In the genomic region with DNA sequence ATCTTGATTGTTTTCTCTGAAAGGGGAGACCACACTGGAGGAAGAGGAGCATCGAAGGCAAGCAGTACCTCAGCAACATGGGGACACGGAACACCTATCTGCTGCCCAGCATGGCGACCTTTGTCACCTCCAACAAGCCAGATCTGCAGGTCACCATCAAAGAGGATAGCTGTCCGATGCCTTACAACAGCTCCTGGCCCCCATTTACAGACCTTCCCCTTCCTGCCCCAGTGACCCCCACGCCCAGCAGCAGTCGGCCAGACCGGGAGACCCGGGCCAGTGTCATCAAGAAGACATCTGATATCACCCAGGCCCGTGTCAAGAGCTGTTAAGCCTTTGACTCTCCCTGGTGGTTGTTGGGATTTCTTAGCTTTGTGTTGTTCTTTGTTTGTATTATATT, we compare ENCODE assay signal across 10 mouse cellular contexts.
DNase-seq lines count a peak whose midpoint lies in the region; ATAC-seq and TF ChIP-seq lines count a peak whose summit lies in the region.
"Had no signal": no experiment of that assay in that cellular context is flagged by ENCODE, and none has a peak within 500 bp of the region (broad histone marks: within the 10 kb centered on the region; RNA-seq: fewer than 3 reads in every experiment).

No protein-coding gene starts in this region.

- H3K9me3 ChIP-seq in hindbrain, embryonic 13.5 days = no peaks in the 10 kb centered on the region
- no peaks in the 10 kb centered on the region for H3K9me3 ChIP-seq in hindbrain, embryonic 16.5 days (ENCODE audit: control insufficient read depth, low read length)
- no peaks in the 10 kb centered on the region for H3K9me3 ChIP-seq in megakaryocyte, embryonic 14.5 days
- H3K9me3 ChIP-seq in intestine, postnatal 0 days (ENCODE audit: control insufficient read depth) = no peaks in the 10 kb centered on the region
- no peaks in the 10 kb centered on the region for H3K9me3 ChIP-seq in forebrain, embryonic 14.5 days (replicated peaks; ENCODE audit: control insufficient read depth, low read length)

- no peak for TF ChIP-seq CTCF in intestine, postnatal 0 days (IDR thresholded peaks at IDR 0.05; ENCODE audit: low read depth)

- ATAC-seq in hindbrain, embryonic 13.5 days (ENCODE audit: low FRiP score) = no peak
- no peak for ATAC-seq in hindbrain, embryonic 16.5 days
- no peak for ATAC-seq in megakaryocyte, adult 5-6 weeks (ENCODE audit: poor library complexity, severe bottlenecking)
- no peak for ATAC-seq in intestine, postnatal 0 days
- ATAC-seq in forebrain, embryonic 14.5 days = no peak

- H3K36me3 ChIP-seq in hindbrain, embryonic 13.5 days = peaks cover 16% of the 10 kb centered on the region
- peaks cover 12% of the 10 kb centered on the region; the same call in 1 of the 2 replicates for H3K36me3 ChIP-seq in hindbrain, embryonic 16.5 days (ENCODE audit: control insufficient read depth, insufficient read depth, low read length)
- peaks cover 85% of the 10 kb centered on the region for H3K36me3 ChIP-seq in megakaryocyte, embryonic 14.5 days (replicated peaks; ENCODE audit: low read length)
- peaks cover 14% of the 10 kb centered on the region; the same call in 1 of the 2 replicates for H3K36me3 ChIP-seq in intestine, postnatal 0 days (ENCODE audit: control insufficient read depth, insufficient read depth)
- H3K36me3 ChIP-seq in forebrain, embryonic 14.5 days (ENCODE audit: control insufficient read depth, insufficient read depth, low read length) = peaks cover 9% of the 10 kb centered on the region; the same call in 1 of the 2 replicates

- H3K4me1 ChIP-seq in hindbrain, embryonic 13.5 days (replicated peaks) = no peaks in the 10 kb centered on the region
- no peaks in the 10 kb centered on the region for H3K4me1 ChIP-seq in hindbrain, embryonic 16.5 days (ENCODE audit: control insufficient read depth, insufficient read depth, low read depth, low read length)
- peaks cover 94% of the 10 kb centered on the region for H3K4me1 ChIP-seq in megakaryocyte, embryonic 14.5 days
- peaks cover 24% of the 10 kb centered on the region for H3K4me1 ChIP-seq in intestine, postnatal 0 days (replicated peaks; ENCODE audit: control insufficient read depth, insufficient read depth, low read length)
- H3K4me1 ChIP-seq in forebrain, embryonic 14.5 days (ENCODE audit: control insufficient read depth, insufficient read depth, low read length) = no peaks in the 10 kb centered on the region

- no peak for DNase-seq in forebrain, embryonic 14.5 days (ENCODE audit: low spot score)
- no peak for DNase-seq in gastrocnemius, adult 8-10 months (ENCODE audit: low spot score in 2 of 2)
- DNase-seq: cerebellum, postnatal 14 days; right cerebral cortex, adult 18-20 months had no signal

- H3K9ac ChIP-seq in hindbrain, embryonic 13.5 days = no peak overlapping the region
- H3K9ac ChIP-seq in hindbrain, embryonic 16.5 days (ENCODE audit: low read depth, low read length) = no peak overlapping the region
- no peak overlapping the region for H3K9ac ChIP-seq in intestine, postnatal 0 days (ENCODE audit: low read depth, low read length)
- H3K9ac ChIP-seq in forebrain, embryonic 14.5 days (ENCODE audit: low read length) = no peak overlapping the region

- 96% methylated on average over 9 of the region's 9 CpGs for WGBS in hindbrain, embryonic 13.5 days
- 96% methylated on average over 9 of the region's 9 CpGs for whole genome bisulfite sequencing in hindbrain, embryonic 16.5 days
- 74% methylated on average over 9 of the region's 9 CpGs for WGBS in intestine, postnatal 0 days
- 96% methylated on average over 9 of the region's 9 CpGs for WGBS in forebrain, embryonic 14.5 days

- no peaks in the 10 kb centered on the region for H3K27me3 ChIP-seq in hindbrain, embryonic 13.5 days
- H3K27me3 ChIP-seq in hindbrain, embryonic 16.5 days (replicated peaks; ENCODE audit: control insufficient read depth, insufficient read depth, low read length) = no peaks in the 10 kb centered on the region
- H3K27me3 ChIP-seq in megakaryocyte, embryonic 14.5 days (replicated peaks) = no peaks in the 10 kb centered on the region
- H3K27me3 ChIP-seq in intestine, postnatal 0 days (replicated peaks; ENCODE audit: control insufficient read depth, insufficient read depth, low read length) = no peaks in the 10 kb centered on the region
- no peaks in the 10 kb centered on the region for H3K27me3 ChIP-seq in forebrain, embryonic 14.5 days (replicated peaks; ENCODE audit: control insufficient read depth, insufficient read depth, low read length)

- H3K4me2 ChIP-seq in hindbrain, embryonic 13.5 days = no peak overlapping the region
- no peak overlapping the region for H3K4me2 ChIP-seq in hindbrain, embryonic 16.5 days (ENCODE audit: low read length)
- no peak overlapping the region for H3K4me2 ChIP-seq in intestine, postnatal 0 days (replicated peaks; ENCODE audit: low read depth)
- no peak overlapping the region for H3K4me2 ChIP-seq in forebrain, embryonic 14.5 days (ENCODE audit: low read length)

- H3K27ac ChIP-seq in hindbrain, embryonic 13.5 days = 0 out of 2 replicates have a peak overlapping the region, but pooled peaks have one; percentile 5
- no peak overlapping the region for H3K27ac ChIP-seq in hindbrain, embryonic 16.5 days (ENCODE audit: low read depth, low read length)
- peak overlapping the region; percentile 83 for H3K27ac ChIP-seq in intestine, postnatal 0 days (ENCODE audit: low read depth, low read length)
- no peak overlapping the region for H3K27ac ChIP-seq in forebrain, embryonic 14.5 days (ENCODE audit: low read depth, low read length)

- H3K4me3 ChIP-seq in hindbrain, embryonic 13.5 days = no peak overlapping the region
- no peak overlapping the region for H3K4me3 ChIP-seq in hindbrain, embryonic 16.5 days (ENCODE audit: low read length)
- H3K4me3 ChIP-seq in megakaryocyte, embryonic 14.5 days (replicated peaks) = peak overlapping the region; percentile 78
- H3K4me3 ChIP-seq in intestine, postnatal 0 days (ENCODE audit: low read depth, low read length) = no peak overlapping the region
- no peak overlapping the region for H3K4me3 ChIP-seq in forebrain, embryonic 14.5 days (ENCODE audit: low read depth, low read length)
- H3K4me3 ChIP-seq: erythroblast, embryonic 14.5 days had no signal

Comparison
In these comparisons a context has a peak if more than half of its experiments do, and no peak if none do; other contexts are left out.
1. H3K27ac ChIP-seq: peak in hindbrain, embryonic 13.5 days (single experiment) and intestine, postnatal 0 days (single experiment); none in hindbrain, embryonic 16.5 days (single experiment) and forebrain, embryonic 14.5 days (single experiment).